Mouse (Mus musculus): ENCODE data around the gene Dchs2. TPM values are rescaled to one million over a fixed set of nuclear protein-coding genes. Genes with fewer than 3 reads are reported as not detected.

The Dchs2 gene
- total and polyA plus RNA-seq, 2 experiments from 2014 or later: 0.04 to 0.19 TPM

GRCm38 (mm10) chr3:83259421-83259820 is 131.7 kb downstream of the Dchs2 start:
- WGBS: 28% methylated on average over 4 of the region's 4 CpGs

GRCm38 (mm10) chr3:83266009-83266408 is 138.3 kb downstream of the Dchs2 start:
- no peak overlapping the region for H3K9ac ChIP-seq (replicated peaks; ENCODE audit: low read depth, low read length)
- H3K4me1 ChIP-seq (ENCODE audit: control insufficient read depth, insufficient read depth): no peaks in the 10 kb centered on the region
- ATAC-seq (ENCODE audit: insufficient read depth, low read depth): no peak
- H3K4me2 ChIP-seq (ENCODE audit: low read depth, low read length): no peak overlapping the region
- no peaks in the 10 kb centered on the region for H3K27me3 ChIP-seq (ENCODE audit: control insufficient read depth, insufficient read depth, low read length)
- no peaks in the 10 kb centered on the region for H3K36me3 ChIP-seq (replicated peaks; ENCODE audit: control insufficient read depth, insufficient read depth, low read length)
- DNase-seq (ENCODE audit: low spot score): no peak
- TF ChIP-seq EP300 (IDR thresholded peaks at IDR 0.05; ENCODE audit: low read depth) (no peak), CTCF (IDR thresholded peaks at IDR 0.05; ENCODE audit: low read depth) (no peak)
- H3K9me3 ChIP-seq (replicated peaks; ENCODE audit: control insufficient read depth, low read length): no peaks in the 10 kb centered on the region
- 84% methylated on average over 4 of the region's 4 CpGs for WGBS
- H3K4me3 ChIP-seq (ENCODE audit: low read depth, low read length): no peak overlapping the region
- no peak overlapping the region for H3K27ac ChIP-seq (ENCODE audit: low read depth)

More at GRCm38 (mm10) chr3:83259421-83259820, 131.7 kb downstream of the Dchs2 start:
- H3K27me3 ChIP-seq (ENCODE audit: control insufficient read depth, insufficient read depth, low read length): no peaks in the 10 kb centered on the region
- no peak overlapping the region for H3K4me3 ChIP-seq (ENCODE audit: low read depth, low read length)
- TF ChIP-seq CTCF (IDR thresholded peaks at IDR 0.05; ENCODE audit: low read depth) (no peak), EP300 (IDR thresholded peaks at IDR 0.05; ENCODE audit: low read depth) (no peak)
- H3K27ac ChIP-seq (ENCODE audit: low read depth): no peak overlapping the region
- H3K4me2 ChIP-seq (ENCODE audit: low read depth, low read length): no peak overlapping the region
- H3K4me1 ChIP-seq (ENCODE audit: control insufficient read depth, insufficient read depth): no peaks in the 10 kb centered on the region
- no peak for DNase-seq (ENCODE audit: low spot score)
- no peak for ATAC-seq (ENCODE audit: insufficient read depth, low read depth)
- no peak overlapping the region for H3K9ac ChIP-seq (replicated peaks; ENCODE audit: low read depth, low read length)
- H3K36me3 ChIP-seq (replicated peaks; ENCODE audit: control insufficient read depth, insufficient read depth, low read length): no peaks in the 10 kb centered on the region
- no peaks in the 10 kb centered on the region for H3K9me3 ChIP-seq (replicated peaks; ENCODE audit: control insufficient read depth, low read length)

- no peak for TF ChIP-seq CTCF (IDR thresholded peaks at IDR 0.05; ENCODE audit: low read depth)
- TF ChIP-seq EP300 (IDR thresholded peaks at IDR 0.05; ENCODE audit: low read depth): no peak
- Histone ChIP-seq H3K4me2 (ENCODE audit: low read depth, low read length) (no peak overlapping the region), H3K27ac (ENCODE audit: low read depth) (no peak overlapping the region), H3K9ac (replicated peaks; ENCODE audit: low read depth, low read length) (no peak overlapping the region), H3K9me3 (replicated peaks; ENCODE audit: control insufficient read depth, low read length) (no peaks in the 10 kb centered on the region), H3K4me3 (ENCODE audit: low read depth, low read length) (no peak overlapping the region), H3K4me1 (ENCODE audit: control insufficient read depth, insufficient read depth) (no peaks in the 10 kb centered on the region), H3K27me3 (ENCODE audit: control insufficient read depth, insufficient read depth, low read length) (no peaks in the 10 kb centered on the region), H3K36me3 (replicated peaks; ENCODE audit: control insufficient read depth, insufficient read depth, low read length) (no peaks in the 10 kb centered on the region)
- ATAC-seq (ENCODE audit: insufficient read depth, low read depth) (no peak), DNase-seq (ENCODE audit: low spot score) (no peak)
- WGBS: 88% methylated on average over 14 of the region's 14 CpGs
Observed at GRCm38 (mm10) chr3:83270228-83270627, 142.5 kb downstream of the Dchs2 start.

GRCm38 (mm10) chr3:83270982-83271381 is 143.2 kb downstream of the Dchs2 start:
- Histone ChIP-seq H3K27me3 (ENCODE audit: control insufficient read depth, insufficient read depth, low read length) (no peaks in the 10 kb centered on the region), H3K4me2 (ENCODE audit: low read depth, low read length) (no peak overlapping the region), H3K27ac (ENCODE audit: low read depth) (no peak overlapping the region), H3K36me3 (replicated peaks; ENCODE audit: control insufficient read depth, insufficient read depth, low read length) (no peaks in the 10 kb centered on the region), H3K9me3 (replicated peaks; ENCODE audit: control insufficient read depth, low read length) (no peaks in the 10 kb centered on the region), H3K4me3 (ENCODE audit: low read depth, low read length) (no peak overlapping the region), H3K9ac (replicated peaks; ENCODE audit: low read depth, low read length) (no peak overlapping the region), H3K4me1 (ENCODE audit: control insufficient read depth, insufficient read depth) (peaks cover 5% of the 10 kb centered on the region; the same call in 1 of the 2 replicates)
- WGBS: 55% methylated on average over 9 of the region's 9 CpGs
- ATAC-seq (ENCODE audit: insufficient read depth, low read depth) (no peak), DNase-seq (ENCODE audit: low spot score) (no peak)
- no peak for TF ChIP-seq EP300 (IDR thresholded peaks at IDR 0.05; ENCODE audit: low read depth)
- TF ChIP-seq CTCF (IDR thresholded peaks at IDR 0.05; ENCODE audit: low read depth): peak; percentile 15; the same call in 1 of the 2 replicates

- Histone ChIP-seq H3K9ac (replicated peaks; ENCODE audit: low read depth, low read length) (no peak overlapping the region), H3K36me3 (replicated peaks; ENCODE audit: control insufficient read depth, insufficient read depth, low read length) (no peaks in the 10 kb centered on the region), H3K9me3 (replicated peaks; ENCODE audit: control insufficient read depth, low read length) (no peaks in the 10 kb centered on the region), H3K4me1 (ENCODE audit: control insufficient read depth, insufficient read depth) (peaks cover 5% of the 10 kb centered on the region; the same call in 1 of the 2 replicates), H3K27me3 (ENCODE audit: control insufficient read depth, insufficient read depth, low read length) (no peaks in the 10 kb centered on the region), H3K4me3 (ENCODE audit: low read depth, low read length) (peak overlapping the region; percentile 33; the same call in 1 of the 2 replicates), H3K27ac (ENCODE audit: low read depth) (no peak overlapping the region), H3K4me2 (ENCODE audit: low read depth, low read length) (peak overlapping the region; percentile 61)
- DNase-seq (ENCODE audit: low spot score) (peak; percentile 85), ATAC-seq (ENCODE audit: insufficient read depth, low read depth) (peak; percentile 33; the same call in 1 of the 2 replicates)
- 24% methylated on average over 19 of the region's 19 CpGs for WGBS
- TF ChIP-seq CTCF (IDR thresholded peaks at IDR 0.05; ENCODE audit: low read depth) (peak; percentile 86), EP300 (IDR thresholded peaks at IDR 0.05; ENCODE audit: low read depth) (no peak)
Observed at GRCm38 (mm10) chr3:83273555-83274244, 146.0 kb downstream of the Dchs2 start.

Measured in heart, postnatal 0 days (tissue).